Mouse (Mus musculus) CH12.LX (cell line): ENCODE data around the gene Slc9a9. TPM values are rescaled to one million over a fixed set of nuclear protein-coding genes. Genes with fewer than 3 reads are reported as not detected.

Source experiments
- DNase-seq: peaks from one replicate; pipeline ENCODE4 v3.0.0-alpha.2; 2013; ENCODE audit errors: extremely low read depth
- H3K27ac ChIP-seq: 2 replicates; pipeline ENCODE4 v1.5.1; 2012; ENCODE audit warnings: low read depth, mild to moderate bottlenecking, control low read depth, moderate library complexity; ENCODE audit not compliant: insufficient read depth
- H3K27me3 ChIP-seq: replicated peaks from 2 replicates; pipeline ENCODE3; 2012; ENCODE audit warnings: inconsistent platforms
- H3K36me3 ChIP-seq, 2 experiments: replicated peaks in 1 of 2; 2 replicates each; pipeline versions ENCODE3 to v1.6.1; 2012; ENCODE audit warnings: inconsistent platforms in 1 of 2, low read length in 1 of 2, mild to moderate bottlenecking in 1 of 2, mixed read lengths in 1 of 2, moderate library complexity in 1 of 2; ENCODE audit not compliant: control insufficient read depth in 1 of 2, insufficient read depth in 1 of 2
- H3K4me1 ChIP-seq, 2 experiments: 2 replicates each; pipeline ENCODE4 v1.6.1; 2012; ENCODE audit warnings: inconsistent platforms in 1 of 2, moderate library complexity in 1 of 2; ENCODE audit not compliant: insufficient read depth in 2 of 2, control insufficient read depth in 1 of 2
- H3K4me2 ChIP-seq: 2 replicates; pipeline ENCODE4 v1.6.1; 2012; ENCODE audit warnings: low read depth, mild to moderate bottlenecking, control low read depth; ENCODE audit not compliant: poor library complexity, insufficient read depth, severe bottlenecking
- H3K4me3 ChIP-seq, 3 experiments: fragments of 150-350 bp in 1 of 3; sonication (generic) in 1 of 3; replicated peaks in 1 of 3; 2 replicates each; pipeline versions ENCODE3 to v1.5.1; 2011 to 2012; ENCODE audit warnings: low read depth in 2 of 3, low read length in 2 of 3, mild to moderate bottlenecking in 2 of 3, moderate library complexity in 2 of 3, control low read depth in 1 of 3, improper control_type of control experiment in 1 of 3, inconsistent platforms in 1 of 3, mixed read lengths in 1 of 3; ENCODE audit not compliant: poor library complexity in 1 of 3
- H3K79me2 ChIP-seq: replicated peaks from 2 replicates; pipeline ENCODE4 v1.6.1; 2012; ENCODE audit warnings: mild to moderate bottlenecking, moderate library complexity; ENCODE audit not compliant: control insufficient read depth, poor library complexity, insufficient read depth, severe bottlenecking; ENCODE audit errors: extremely low read depth
- H3K9ac ChIP-seq: 2 replicates; pipeline ENCODE4 v1.6.1; 2012; ENCODE audit warnings: low read depth, mild to moderate bottlenecking, control low read depth, moderate library complexity; ENCODE audit not compliant: insufficient read depth
- H3K9me3 ChIP-seq: replicated peaks from 2 replicates; pipeline ENCODE3; 2012; ENCODE audit warnings: low read length, inconsistent platforms, mixed read lengths
- CHD1 ChIP-seq: IDR thresholded peaks from 2 replicates; pipeline ENCODE4 v1.6.1; 2012; ENCODE audit warnings: low read depth, low read length, improper control_type of control experiment, inconsistent platforms
- CTCF ChIP-seq, 2 experiments: IDR thresholded peaks in 1 of 2; conservative IDR thresholded peaks in 1 of 2; 2 replicates each; pipeline ENCODE4 v1.5.1; 2011 to 2012; ENCODE audit warnings: low read depth in 2 of 2, low read length in 2 of 2, improper control_type of control experiment in 1 of 2, inconsistent platforms in 1 of 2, mild to moderate bottlenecking in 1 of 2, moderate library complexity in 1 of 2
- E2F4 ChIP-seq: IDR thresholded peaks from 2 replicates; pipeline ENCODE4 v1.6.1; 2011; ENCODE audit warnings: low read depth, low read length, improper control_type of control experiment; ENCODE audit not compliant: insufficient replicate concordance
- ELF1 ChIP-seq: IDR thresholded peaks from 2 replicates; pipeline ENCODE4 v1.6.1; 2014; ENCODE audit warnings: low read depth, mild to moderate bottlenecking, inconsistent platforms, low read length, improper control_type of control experiment
- ETS1 ChIP-seq: conservative IDR thresholded peaks from 2 replicates; pipeline ENCODE4 v1.6.1; 2012; ENCODE audit warnings: low read depth, mild to moderate bottlenecking, inconsistent platforms, low read length, improper control_type of control experiment, moderate library complexity
- GABPA ChIP-seq: IDR thresholded peaks from 2 replicates; pipeline ENCODE4 v1.6.1; 2012; ENCODE audit warnings: low read depth, low read length, improper control_type of control experiment, inconsistent platforms; ENCODE audit not compliant: insufficient replicate concordance
- JUN ChIP-seq: IDR thresholded peaks from 2 replicates; pipeline ENCODE4 v1.6.1; 2011; ENCODE audit warnings: low read depth, mild to moderate bottlenecking, low read length, improper control_type of control experiment, moderate library complexity; ENCODE audit not compliant: insufficient read depth
- JUND ChIP-seq: conservative IDR thresholded peaks from 2 replicates; pipeline ENCODE4 v1.6.1; 2011; ENCODE audit warnings: low read depth, low read length, improper control_type of control experiment
- KAT2A ChIP-seq: IDR thresholded peaks from 2 replicates; pipeline ENCODE4 v1.6.1; 2012; ENCODE audit warnings: low read length, improper control_type of control experiment, inconsistent platforms; ENCODE audit not compliant: insufficient replicate concordance
- MEF2A ChIP-seq: IDR thresholded peaks from 2 replicates; pipeline ENCODE4 v1.6.1; 2014; ENCODE audit warnings: low read depth, mild to moderate bottlenecking, inconsistent platforms, low read length, improper control_type of control experiment, borderline replicate concordance
- MXI1 ChIP-seq: IDR thresholded peaks from 2 replicates; pipeline ENCODE4 v1.6.1; 2011; ENCODE audit warnings: mild to moderate bottlenecking, low read depth, low read length, improper control_type of control experiment
- NELFE ChIP-seq: IDR thresholded peaks from 2 replicates; pipeline ENCODE4 v1.6.1; 2011; ENCODE audit warnings: low read depth, low read length, improper control_type of control experiment
- PAX5 ChIP-seq: IDR thresholded peaks from 2 replicates; pipeline ENCODE4 v1.6.1; 2012; ENCODE audit warnings: low read length, inconsistent platforms, mixed read lengths
- POLR2A ChIP-seq: IDR thresholded peaks from 2 replicates; pipeline ENCODE4 v1.6.1; 2011; ENCODE audit warnings: low read depth, mild to moderate bottlenecking, improper control_type of control experiment, low read length
- POLR2AphosphoS2 ChIP-seq: IDR thresholded peaks from 2 replicates; pipeline ENCODE4 v1.6.1; 2011; ENCODE audit warnings: low read depth, low read length, improper control_type of control experiment
- RCOR1 ChIP-seq: conservative IDR thresholded peaks from 2 replicates; pipeline ENCODE4 v1.6.1; 2012; ENCODE audit warnings: low read depth, mild to moderate bottlenecking, inconsistent platforms, low read length, improper control_type of control experiment
- SIN3A ChIP-seq: IDR thresholded peaks from 2 replicates; pipeline ENCODE4 v1.6.1; 2012; ENCODE audit warnings: low read length, improper control_type of control experiment, inconsistent platforms
- SMC3 ChIP-seq: IDR thresholded peaks from 2 replicates; pipeline ENCODE4 v1.6.1; 2011; ENCODE audit warnings: low read depth, low read length, improper control_type of control experiment
- TCF12 ChIP-seq: IDR thresholded peaks from 2 replicates; pipeline ENCODE4 v1.6.1; 2014; ENCODE audit warnings: low read depth, mild to moderate bottlenecking, inconsistent platforms, low read length, improper control_type of control experiment
- UBTF ChIP-seq: IDR thresholded peaks from 2 replicates; pipeline ENCODE4 v1.6.1; 2012; ENCODE audit warnings: low read depth, mild to moderate bottlenecking, inconsistent platforms, low read length, improper control_type of control experiment, moderate library complexity
- ZC3H11A ChIP-seq: IDR thresholded peaks from 2 replicates; pipeline ENCODE4 v1.6.1; 2012; ENCODE audit warnings: low read depth, mild to moderate bottlenecking, inconsistent platforms, low read length, improper control_type of control experiment
- ZNF384 ChIP-seq: IDR thresholded peaks from 2 replicates; pipeline ENCODE4 v1.6.1; 2012; ENCODE audit warnings: low read depth, low read length, improper control_type of control experiment, inconsistent platforms
- dilution Hi-C: fragments of 300-500 bp; cut with MboI; formaldehyde crosslinking; loops from 2 replicates; pipeline ENCODE4 v1.14.3; 2020; ENCODE audit warnings: low sequenced_read_pairs; ENCODE audit not compliant: extremely low pct_unique_long_range_greater_than_20kb, extremely low pct_ligation_motif_present
- in situ Hi-C: fragments of 300-500 bp; cut with MboI; formaldehyde crosslinking; loops from 3 replicates; pipeline ENCODE4 v1.14.3; 2019; ENCODE audit warnings: low sequenced_read_pairs, low pct_ligation_motif_present, low pct_unique_long_range_greater_than_20kb, mixed read lengths
- polyA plus RNA-seq: library from polyadenylated mRNA; unstranded; fragments of >175 nt; gene quantifications from 2 replicates; pipeline ENCODE4 v1.2.1, GENCODE M21; 2012; ENCODE audit warnings: low read depth; ENCODE audit not compliant: insufficient read length
- total RNA-seq, 2 experiments: library from RNA; depleted of rRNA; stranded (reverse); fragments of 300-350 nt in 1 of 2; fragments of >200 nt in 1 of 2; gene quantifications; 2 replicates each; pipeline ENCODE4 v1.2.3; 2012 to 2014

Slc9a9 gene
- total and polyA plus RNA-seq, 3 experiments = not detected

- no peak for DNase-seq
- TF ChIP-seq POLR2A (no peak), ZC3H11A (no peak), SIN3A (no peak), ZNF384 (no peak), GABPA (no peak), MEF2A (no peak), CTCF (conservative IDR thresholded peaks at IDR 0.05 in 1 of 2, IDR thresholded peaks at IDR 0.05 in 1 of 2; ENCODE audit: low read depth in 2 of 2, low read length in 2 of 2) (no peak), UBTF (no peak), JUN (no peak), NELFE (no peak), POLR2AphosphoS2 (no peak), RCOR1 (no peak), E2F4 (no peak), MXI1 (no peak), KAT2A (no peak), PAX5 (no peak), JUND (no peak), SMC3 (no peak), TCF12 (no peak), ELF1 (no peak)
- H3K79me2 ChIP-seq = no peaks in the 10 kb centered on the region
- H3K9me3 ChIP-seq = peaks cover 14% of the 10 kb centered on the region
- H3K4me1 ChIP-seq = no peaks in the 10 kb centered on the region
- H3K4me3 ChIP-seq = no peak overlapping the region
- H3K27ac ChIP-seq = no peak overlapping the region
- H3K9ac ChIP-seq = no peak overlapping the region
- H3K4me2 ChIP-seq = no peak overlapping the region
- in situ Hi-C loops (no loop called here), dilution Hi-C loops (no loop called here)
- H3K36me3 ChIP-seq = no peaks in the 10 kb centered on the region
- H3K27me3 ChIP-seq = no peaks in the 10 kb centered on the region
These were observed 498.8 kb downstream of the Slc9a9 start for GRCm38 (mm10) chr9:95168487-95169008.

- no peaks in the 10 kb centered on the region for H3K79me2 ChIP-seq
- H3K4me2 ChIP-seq = no peak overlapping the region
- H3K27me3 ChIP-seq = no peaks in the 10 kb centered on the region
- dilution Hi-C loops (no loop called here), in situ Hi-C loops (no loop called here)
- H3K4me3 ChIP-seq = no peak overlapping the region
- TF ChIP-seq POLR2A (no peak), CHD1 (no peak), JUND (no peak), ETS1 (no peak), ZNF384 (no peak)
- H3K27ac ChIP-seq = no peak overlapping the region
- no peaks in the 10 kb centered on the region for H3K4me1 ChIP-seq
- no peaks in the 10 kb centered on the region for H3K36me3 ChIP-seq
- H3K9ac ChIP-seq = no peak overlapping the region
- H3K9me3 ChIP-seq = peaks cover 18% of the 10 kb centered on the region
- no peak for DNase-seq
These were observed 508.5 kb downstream of the Slc9a9 start for GRCm38 (mm10) chr9:95178170-95178569.
